Mouse (Mus musculus) heart, postnatal 0 days (tissue): ENCODE results near the gene Cyp4a31. TPM values are rescaled to one million over a fixed set of nuclear protein-coding genes. Genes with fewer than 3 reads are reported as not detected.
"Not testable (repeated sequence)": the region's sequence is repeated elsewhere in the genome, so short reads cannot be mapped to it uniquely, and the experiment has no call there.

ENCODE experiments used
- ATAC-seq: fragments of 200-750 bp; cut with Nextera tagmentation; 2 replicates; pipeline ENCODE4 v1.8.0; 2017; ENCODE audit warnings: low read depth, moderate number of reproducible peaks, moderate library complexity; ENCODE audit not compliant: insufficient read depth
- DNase-seq: peaks from one replicate; pipeline ENCODE4 v3.0.0-alpha.2; 2016; ENCODE audit warnings: low spot score
- H3K27ac ChIP-seq: fragments of 300-500 bp; sonication (generic); 2 replicates; pipeline ENCODE4 v1.5.1; 2014; ENCODE audit warnings: low read depth, mild to moderate bottlenecking
- H3K27me3 ChIP-seq: fragments of 300-500 bp; sonication (generic); 2 replicates; pipeline ENCODE4 v1.6.1; 2014; ENCODE audit warnings: low read length, mixed read lengths; ENCODE audit not compliant: control insufficient read depth, insufficient read depth
- H3K36me3 ChIP-seq: fragments of 300-500 bp; sonication (generic); replicated peaks from 2 replicates; pipeline ENCODE4 v1.6.1; 2014; ENCODE audit warnings: low read length, mixed read lengths; ENCODE audit not compliant: control insufficient read depth, insufficient read depth
- H3K4me1 ChIP-seq: fragments of 300-500 bp; sonication (generic); 2 replicates; pipeline ENCODE4 v1.6.1; 2014; ENCODE audit warnings: antibody characterized with exemption; ENCODE audit not compliant: control insufficient read depth, insufficient read depth
- H3K4me2 ChIP-seq: fragments of 300-500 bp; sonication (generic); 2 replicates; pipeline ENCODE4 v1.6.1; 2014; ENCODE audit warnings: low read depth, mild to moderate bottlenecking, low read length, moderate library complexity
- H3K4me3 ChIP-seq: fragments of 300-500 bp; sonication (generic); 2 replicates; pipeline ENCODE4 v1.5.1; 2014; ENCODE audit warnings: low read depth, low read length
- H3K9ac ChIP-seq: fragments of 300-500 bp; sonication (generic); replicated peaks from 2 replicates; pipeline ENCODE4 v1.6.1; 2014; ENCODE audit warnings: low read depth, low read length, mixed read lengths
- H3K9me3 ChIP-seq: fragments of 300-500 bp; sonication (generic); replicated peaks from 2 replicates; pipeline ENCODE4 v1.6.1; 2016; ENCODE audit warnings: low read length; ENCODE audit not compliant: control insufficient read depth
- CTCF ChIP-seq: IDR thresholded peaks from 2 replicates; pipeline ENCODE4 v1.5.1; 2016; ENCODE audit warnings: antibody characterized with exemption, control low read depth, low read depth
- EP300 ChIP-seq: IDR thresholded peaks from 2 replicates; pipeline ENCODE4 v1.6.1; 2016; ENCODE audit warnings: antibody characterized with exemption, low read depth
- WGBS: fragments of 180-500 bp; shearing (Covaris S2); extraction: QIAGEN DNeasy Blood & Tissue Kit; methylation state at CpG from one replicate; pipeline ENCODE4 v1.1.7; 2014; 5-methylcytosine and 5-hydroxymethylcytosine counted together
- polyA plus RNA-seq: library from polyadenylated mRNA; unstranded; fragments of >200 nt; fragmentation: Nextera tagmentation; extraction: Ambion mirVana; gene quantifications from 2 replicates; pipeline ENCODE4 v1.2.1, GENCODE M21; 2015
- total RNA-seq: library from RNA; depleted of rRNA; stranded (reverse); fragments of >200 nt; gene quantifications from 2 replicates; pipeline ENCODE4 v1.2.3, GENCODE M21; 2014; ENCODE audit warnings: low replicate concordance

Gene Cyp4a31
- total and polyA plus RNA-seq, 2 experiments from 2014 or later = not detected

- Histone ChIP-seq H3K36me3 (no peaks in the 10 kb centered on the region), H3K9me3 (no peaks in the 10 kb centered on the region), H3K4me2 (no peak overlapping the region), H3K9ac (no peak overlapping the region), H3K27ac (no peak overlapping the region), H3K4me3 (no peak overlapping the region), H3K27me3 (no peaks in the 10 kb centered on the region), H3K4me1 (no peaks in the 10 kb centered on the region)
- 31% methylated on average over 2 of the region's 2 CpGs for WGBS
- ATAC-seq (peak; percentile 55), DNase-seq (peak; percentile 28)
- TF ChIP-seq CTCF (no peak), EP300 (peak; percentile 67)
These were observed 17.2 kb upstream of the Cyp4a31 start for GRCm38 (mm10) chr4:115546141-115546828.

- Histone ChIP-seq H3K9ac (no peak overlapping the region), H3K4me2 (no peak overlapping the region), H3K9me3 (no peaks in the 10 kb centered on the region), H3K4me3 (no peak overlapping the region), H3K36me3 (no peaks in the 10 kb centered on the region), H3K27ac (no peak overlapping the region), H3K27me3 (no peaks in the 10 kb centered on the region), H3K4me1 (no peaks in the 10 kb centered on the region)
- ATAC-seq = no peak
- TF ChIP-seq EP300 (no peak), CTCF (no peak)
- 63% methylated on average over 3 of the region's 3 CpGs for WGBS
- no peak for DNase-seq
These were observed 10.7 kb upstream of the Cyp4a31 start for GRCm38 (mm10) chr4:115552726-115553125.

DNA sequence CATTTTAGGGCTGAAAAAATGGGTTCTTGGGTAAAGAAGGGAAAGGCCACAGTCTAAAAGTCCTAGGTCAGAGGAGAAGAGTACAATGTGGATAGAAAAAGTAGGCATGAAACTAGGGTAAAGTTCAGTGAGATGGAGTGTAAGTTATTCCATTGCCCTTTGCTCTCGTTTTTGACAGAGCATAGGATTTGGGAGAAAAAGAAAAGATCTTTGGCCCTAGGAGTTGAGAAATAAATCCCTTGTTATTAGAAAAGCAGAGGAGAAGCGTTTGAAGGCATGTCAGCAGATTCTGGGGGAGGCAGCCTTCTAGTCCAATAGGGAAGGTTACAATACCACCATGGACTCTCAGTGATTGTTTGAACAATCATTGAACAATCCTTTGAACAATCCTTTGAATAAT lies 7.9 kb upstream of the Cyp4a31 start:
- Histone ChIP-seq H3K9ac (no peak overlapping the region), H3K4me3 (no peak overlapping the region), H3K36me3 (no peaks in the 10 kb centered on the region), H3K4me2 (no peak overlapping the region), H3K4me1 (no peaks in the 10 kb centered on the region), H3K27ac (no peak overlapping the region), H3K9me3 (no peaks in the 10 kb centered on the region), H3K27me3 (no peaks in the 10 kb centered on the region)
- no peak for TF ChIP-seq CTCF
- TF ChIP-seq EP300 = no peak
- ATAC-seq = no peak
- no peak for DNase-seq
- WGBS = 42% methylated on average over 2 of the region's 2 CpGs

DNA sequence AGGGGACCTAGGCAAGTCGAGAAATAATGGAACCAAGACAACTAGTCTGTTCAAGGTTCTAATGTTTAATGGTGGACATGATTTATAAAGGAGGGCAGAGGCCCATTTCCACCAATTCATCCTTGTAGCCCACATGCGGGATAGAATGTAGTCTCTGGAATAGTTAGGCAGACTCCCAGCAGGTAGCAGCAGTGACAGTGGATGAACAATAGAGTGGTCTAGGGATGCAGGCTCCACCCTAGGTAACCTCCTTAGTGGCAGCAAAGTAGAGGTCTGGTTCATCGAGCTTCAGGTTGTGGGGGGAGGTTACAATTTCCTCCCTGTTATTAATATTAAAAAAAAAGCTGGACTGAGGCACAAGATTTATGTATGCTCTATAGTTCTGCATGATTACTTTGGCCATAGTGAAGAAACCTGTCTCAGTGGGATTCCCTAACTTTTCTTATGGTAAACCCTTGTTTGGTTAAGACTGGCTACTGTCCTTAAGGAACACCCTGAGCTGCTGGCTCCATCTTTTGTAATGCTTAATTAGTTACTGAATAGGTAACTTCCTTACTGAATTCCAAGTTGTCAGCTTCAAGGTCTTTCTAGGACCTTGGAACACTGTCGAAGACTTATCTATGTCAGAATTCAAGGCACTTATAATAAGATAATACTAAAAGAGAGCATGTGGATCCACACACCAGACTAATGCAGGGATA lies 5.4 kb upstream of the Cyp4a31 start:
- no peaks in the 10 kb centered on the region for H3K4me1 ChIP-seq
- H3K9ac ChIP-seq = no peak overlapping the region
- no peak overlapping the region for H3K27ac ChIP-seq
- TF ChIP-seq CTCF (no peak), EP300 (no peak)
- H3K4me2 ChIP-seq = no peak overlapping the region
- 49% methylated on average over 4 of the region's 4 CpGs for WGBS
- H3K36me3 ChIP-seq = no peaks in the 10 kb centered on the region
- DNase-seq (no peak), ATAC-seq (no peak)
- no peaks in the 10 kb centered on the region for H3K9me3 ChIP-seq
- no peaks in the 10 kb centered on the region for H3K27me3 ChIP-seq
- no peak overlapping the region for H3K4me3 ChIP-seq

- H3K36me3 ChIP-seq, H3K27me3 ChIP-seq, H3K27ac ChIP-seq, H3K9me3 ChIP-seq, ATAC-seq, H3K4me2 ChIP-seq, H3K4me1 ChIP-seq, H3K9ac ChIP-seq, DNase-seq, H3K4me3 ChIP-seq: not testable (repeated sequence)
- WGBS = 52% methylated on average over 5 of the region's 5 CpGs
These were observed 2.2 kb upstream of the Cyp4a31 start for GRCm38 (mm10) chr4:115561236-115561635.

DNA sequence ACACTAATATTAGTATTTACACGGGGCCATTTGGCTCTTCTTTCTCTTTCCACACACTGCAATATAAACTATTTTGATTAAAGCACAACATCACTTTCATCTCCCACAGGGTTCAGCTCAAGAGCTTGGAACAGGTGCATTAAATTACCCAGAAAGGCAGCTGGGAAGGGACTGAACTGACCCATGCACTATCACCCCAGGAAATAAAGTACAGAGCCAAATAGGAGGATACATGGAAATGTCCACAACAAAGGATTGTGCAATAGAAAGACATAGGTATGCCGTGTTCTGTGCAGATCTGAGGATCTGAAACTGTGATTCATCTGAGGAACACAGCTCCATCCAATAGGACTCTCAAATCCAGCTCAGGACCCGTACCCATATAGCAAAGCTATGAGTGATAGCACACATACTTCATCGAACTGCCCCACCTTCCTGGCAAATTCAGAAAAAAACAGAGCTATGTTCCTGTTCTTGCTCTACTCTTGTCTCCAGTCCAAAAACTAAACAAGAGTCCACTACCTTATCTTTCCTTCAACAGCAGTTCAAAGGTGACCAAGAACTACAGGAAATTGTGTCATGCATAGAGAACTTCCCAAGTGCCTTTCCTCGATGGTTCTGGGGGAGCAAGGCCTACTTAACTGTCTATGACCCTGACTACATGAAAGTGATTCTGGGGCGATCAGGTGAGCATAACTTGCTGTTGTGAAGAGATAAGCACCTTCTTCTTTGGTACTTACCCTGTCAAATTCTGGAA lies 1.2 kb downstream of the Cyp4a31 start:
- H3K27me3 ChIP-seq, H3K36me3 ChIP-seq, DNase-seq, H3K4me3 ChIP-seq, H3K4me1 ChIP-seq, ATAC-seq, H3K27ac ChIP-seq, H3K4me2 ChIP-seq, H3K9me3 ChIP-seq, H3K9ac ChIP-seq: not testable (repeated sequence)
- WGBS = 52% methylated on average over 6 of the region's 6 CpGs
